Mouse (Mus musculus) liver, embryonic 15.5 days (tissue): ENCODE measurements around the gene Fndc3b. TPM values are rescaled to one million over a fixed set of nuclear protein-coding genes. Genes with fewer than 3 reads are reported as not detected.

ENCODE experiments used
- ATAC-seq: fragments of 200-750 bp; cut with Nextera tagmentation; 2 replicates; pipeline ENCODE4 v1.8.0; 2017; ENCODE audit warnings: moderate number of reproducible peaks, mild to moderate bottlenecking, moderate library complexity; ENCODE audit not compliant: insufficient read depth
- H3K27ac ChIP-seq: fragments of 300-500 bp; sonication (generic); replicated peaks from 2 replicates; pipeline ENCODE4 v1.5.1; 2015; ENCODE audit warnings: mild to moderate bottlenecking, inconsistent platforms
- H3K27me3 ChIP-seq: fragments of 300-500 bp; sonication (generic); 2 replicates; pipeline ENCODE4 v1.6.1; 2015; ENCODE audit warnings: mild to moderate bottlenecking, inconsistent platforms
- H3K36me3 ChIP-seq: fragments of 300-500 bp; sonication (generic); replicated peaks from 2 replicates; pipeline ENCODE4 v1.6.1; 2015; ENCODE audit warnings: moderate library complexity, mild to moderate bottlenecking, inconsistent platforms
- H3K4me1 ChIP-seq: fragments of 300-500 bp; sonication (generic); replicated peaks from 2 replicates; pipeline ENCODE4 v1.6.1; 2015; ENCODE audit warnings: inconsistent platforms
- H3K4me2 ChIP-seq: fragments of 300-500 bp; sonication (generic); 2 replicates; pipeline ENCODE4 v1.6.1; 2015; ENCODE audit warnings: moderate library complexity, mild to moderate bottlenecking, inconsistent platforms
- H3K4me3 ChIP-seq: fragments of 300-500 bp; sonication (generic); replicated peaks from 2 replicates; pipeline ENCODE4 v1.5.1; 2015; ENCODE audit warnings: mild to moderate bottlenecking, inconsistent platforms
- H3K9ac ChIP-seq: fragments of 300-500 bp; sonication (generic); 2 replicates; pipeline ENCODE4 v1.6.1; 2015; ENCODE audit warnings: moderate library complexity, mild to moderate bottlenecking, inconsistent platforms
- H3K9me3 ChIP-seq: fragments of 300-500 bp; sonication (generic); replicated peaks from 2 replicates; pipeline ENCODE4 v1.6.1; 2016; ENCODE audit warnings: inconsistent platforms
- WGBS: fragments of 180-500 bp; shearing (Covaris S2); methylation state at CpG from one replicate; pipeline ENCODE4 v1.1.7; 2015; ENCODE audit warnings: mixed read lengths; ENCODE audit not compliant: insufficient replicate concordance; 5-methylcytosine and 5-hydroxymethylcytosine counted together
- polyA plus RNA-seq: library from polyadenylated mRNA; unstranded; fragments of >200 nt; fragmentation: Nextera tagmentation; extraction: Ambion mirVana; gene quantifications from 2 replicates; pipeline ENCODE4 v1.2.1, GENCODE M21; 2015

Fndc3b gene
- polyA plus RNA-seq, 1 experiment from 2014 or later = 8.5 TPM

- WGBS = 20% methylated on average over 9 of the region's 9 CpGs
- no peaks in the 10 kb centered on the region for H3K9me3 ChIP-seq
- peaks cover 31% of the 10 kb centered on the region for H3K4me1 ChIP-seq
- peaks cover 7% of the 10 kb centered on the region; the same call in 1 of the 2 replicates for H3K36me3 ChIP-seq
- H3K27me3 ChIP-seq = no peaks in the 10 kb centered on the region
- H3K4me2 ChIP-seq = peak overlapping the region; percentile 32
- ATAC-seq = 0 out of 2 replicates have a peak, but pooled peaks have one; percentile 22
- H3K9ac ChIP-seq = no peak overlapping the region
- no peak overlapping the region for H3K4me3 ChIP-seq
- H3K27ac ChIP-seq = 0 out of 2 replicates have a peak overlapping the region, but pooled peaks have one; percentile 45
Measured at GRCm38 (mm10) chr3:27617733-27618132, 93.4 kb downstream of the Fndc3b start.

GRCm38 (mm10) chr3:27617237-27617499, 93.9 kb downstream of the Fndc3b start:
- Histone ChIP-seq H3K4me2 (peak overlapping the region; percentile 32), H3K27ac (peak overlapping the region; percentile 45; the same call in 1 of the 2 replicates), H3K27me3 (no peaks in the 10 kb centered on the region), H3K9ac (no peak overlapping the region), H3K4me3 (no peak overlapping the region), H3K36me3 (peaks cover 7% of the 10 kb centered on the region; the same call in 1 of the 2 replicates), H3K4me1 (peaks cover 36% of the 10 kb centered on the region), H3K9me3 (no peaks in the 10 kb centered on the region)
- 42% methylated on average over 1 of the region's 1 CpGs for WGBS
- ATAC-seq = no peak

GRCm38 (mm10) chr3:27616421-27617236, 94.5 kb downstream of the Fndc3b start:
- Histone ChIP-seq H3K4me3 (no peak overlapping the region), H3K27me3 (no peaks in the 10 kb centered on the region), H3K9ac (no peak overlapping the region), H3K4me1 (peaks cover 37% of the 10 kb centered on the region), H3K9me3 (no peaks in the 10 kb centered on the region), H3K4me2 (peak overlapping the region; percentile 21; the same call in 1 of the 2 replicates), H3K36me3 (peaks cover 7% of the 10 kb centered on the region; the same call in 1 of the 2 replicates), H3K27ac (peak overlapping the region; percentile 42)
- WGBS = 23% methylated on average over 19 of the region's 19 CpGs
- ATAC-seq = peak; percentile 22; the same call in 1 of the 2 replicates

GRCm38 (mm10) chr3:27615479-27615878, 95.6 kb downstream of the Fndc3b start:
- H3K9ac ChIP-seq = no peak overlapping the region
- H3K4me2 ChIP-seq = no peak overlapping the region
- ATAC-seq = no peak
- peaks cover 7% of the 10 kb centered on the region; the same call in 1 of the 2 replicates for H3K36me3 ChIP-seq
- H3K27me3 ChIP-seq = no peaks in the 10 kb centered on the region
- 48% methylated on average over 8 of the region's 8 CpGs for WGBS
- no peaks in the 10 kb centered on the region for H3K9me3 ChIP-seq
- no peak overlapping the region for H3K27ac ChIP-seq
- no peak overlapping the region for H3K4me3 ChIP-seq
- peaks cover 37% of the 10 kb centered on the region for H3K4me1 ChIP-seq

- H3K4me1 ChIP-seq = peaks cover 37% of the 10 kb centered on the region
- no peak overlapping the region for H3K4me3 ChIP-seq
- no peak overlapping the region for H3K9ac ChIP-seq
- no peaks in the 10 kb centered on the region for H3K9me3 ChIP-seq
- H3K27ac ChIP-seq = no peak overlapping the region
- H3K27me3 ChIP-seq = no peaks in the 10 kb centered on the region
- no peak overlapping the region for H3K4me2 ChIP-seq
- H3K36me3 ChIP-seq = peaks cover 3% of the 10 kb centered on the region; the same call in 1 of the 2 replicates
- ATAC-seq = no peak
- WGBS = 50% methylated on average over 11 of the region's 11 CpGs
Measured at GRCm38 (mm10) chr3:27613828-27614227, 97.3 kb downstream of the Fndc3b start.

- Histone ChIP-seq H3K4me2 (no peak overlapping the region), H3K27ac (no peak overlapping the region), H3K4me3 (no peak overlapping the region), H3K27me3 (no peaks in the 10 kb centered on the region), H3K9me3 (no peaks in the 10 kb centered on the region), H3K36me3 (no peaks in the 10 kb centered on the region), H3K4me1 (peaks cover 34% of the 10 kb centered on the region), H3K9ac (no peak overlapping the region)
- ATAC-seq = no peak
- 28% methylated on average over 4 of the region's 4 CpGs for WGBS
Measured at GRCm38 (mm10) chr3:27613011-27613410, 98.1 kb downstream of the Fndc3b start.

GRCm38 (mm10) chr3:27611986-27612385, 99.1 kb downstream of the Fndc3b start:
- Histone ChIP-seq H3K4me1 (peaks cover 34% of the 10 kb centered on the region), H3K27ac (no peak overlapping the region), H3K4me2 (no peak overlapping the region), H3K36me3 (no peaks in the 10 kb centered on the region), H3K4me3 (no peak overlapping the region), H3K9ac (no peak overlapping the region), H3K27me3 (no peaks in the 10 kb centered on the region), H3K9me3 (no peaks in the 10 kb centered on the region)
- ATAC-seq = no peak
- 62% methylated on average over 5 of the region's 5 CpGs for WGBS

GRCm38 (mm10) chr3:27610547-27610946, 100.6 kb downstream of the Fndc3b start:
- H3K4me1 ChIP-seq = peaks cover 35% of the 10 kb centered on the region
- no peaks in the 10 kb centered on the region for H3K27me3 ChIP-seq
- no peak overlapping the region for H3K9ac ChIP-seq
- WGBS = 58% methylated on average over 4 of the region's 4 CpGs
- no peak for ATAC-seq
- no peak overlapping the region for H3K27ac ChIP-seq
- no peak overlapping the region for H3K4me3 ChIP-seq
- no peak overlapping the region for H3K4me2 ChIP-seq
- no peaks in the 10 kb centered on the region for H3K9me3 ChIP-seq
- no peaks in the 10 kb centered on the region for H3K36me3 ChIP-seq

- Histone ChIP-seq H3K27ac (no peak overlapping the region), H3K4me1 (peaks cover 33% of the 10 kb centered on the region), H3K27me3 (no peaks in the 10 kb centered on the region), H3K9me3 (no peaks in the 10 kb centered on the region), H3K4me3 (no peak overlapping the region), H3K4me2 (no peak overlapping the region), H3K9ac (no peak overlapping the region), H3K36me3 (no peaks in the 10 kb centered on the region)
- no peak for ATAC-seq
- 56% methylated on average over 1 of the region's 1 CpGs for WGBS
Measured at GRCm38 (mm10) chr3:27610089-27610488, 101.0 kb downstream of the Fndc3b start.

- no peak overlapping the region for H3K9ac ChIP-seq
- no peaks in the 10 kb centered on the region for H3K27me3 ChIP-seq
- no peaks in the 10 kb centered on the region for H3K9me3 ChIP-seq
- no peak overlapping the region for H3K4me3 ChIP-seq
- 25% methylated on average over 7 of the region's 7 CpGs for WGBS
- H3K4me1 ChIP-seq = peaks cover 36% of the 10 kb centered on the region
- H3K36me3 ChIP-seq = no peaks in the 10 kb centered on the region
- no peak for ATAC-seq
- H3K4me2 ChIP-seq = no peak overlapping the region
- no peak overlapping the region for H3K27ac ChIP-seq
Measured at GRCm38 (mm10) chr3:27607796-27608151, 103.3 kb downstream of the Fndc3b start.

- no peak overlapping the region for H3K4me2 ChIP-seq
- no peak overlapping the region for H3K27ac ChIP-seq
- H3K4me3 ChIP-seq = no peak overlapping the region
- H3K4me1 ChIP-seq = peaks cover 31% of the 10 kb centered on the region
- no peaks in the 10 kb centered on the region for H3K36me3 ChIP-seq
- WGBS = 13% methylated on average over 9 of the region's 9 CpGs
- peak; percentile 49 for ATAC-seq
- H3K27me3 ChIP-seq = no peaks in the 10 kb centered on the region
- H3K9me3 ChIP-seq = no peaks in the 10 kb centered on the region
- H3K9ac ChIP-seq = no peak overlapping the region
Measured at GRCm38 (mm10) chr3:27607081-27607795, 103.9 kb downstream of the Fndc3b start.
